Mouse (Mus musculus) forebrain, embryonic 15.5 days (tissue): ENCODE measurements around the gene Adal. TPM values are rescaled to one million over a fixed set of nuclear protein-coding genes. Genes with fewer than 3 reads are reported as not detected.

Experiments used
- ATAC-seq: fragments of 200-750 bp; cut with Nextera tagmentation; replicated peaks from 2 replicates; pipeline ENCODE4 v1.8.0; 2017; ENCODE audit warnings: mild to moderate bottlenecking, moderate TSS enrichment, moderate library complexity
- H3K27ac ChIP-seq: fragments of 300-500 bp; sonication (generic); replicated peaks from 2 replicates; pipeline ENCODE4 v1.5.1; 2015; ENCODE audit warnings: mild to moderate bottlenecking, inconsistent platforms
- H3K27me3 ChIP-seq: fragments of 300-500 bp; sonication (generic); 2 replicates; pipeline ENCODE4 v1.6.1; 2015; ENCODE audit warnings: inconsistent platforms
- H3K36me3 ChIP-seq: fragments of 300-500 bp; sonication (generic); 2 replicates; pipeline ENCODE4 v1.6.1; 2015; ENCODE audit warnings: mild to moderate bottlenecking, inconsistent platforms
- H3K4me1 ChIP-seq: fragments of 300-500 bp; sonication (generic); 2 replicates; pipeline ENCODE4 v1.6.1; 2015; ENCODE audit warnings: inconsistent platforms
- H3K4me2 ChIP-seq: fragments of 300-500 bp; sonication (generic); replicated peaks from 2 replicates; pipeline ENCODE4 v1.6.1; 2015; ENCODE audit warnings: mild to moderate bottlenecking, inconsistent platforms
- H3K4me3 ChIP-seq: fragments of 300-500 bp; sonication (generic); 2 replicates; pipeline ENCODE4 v1.5.1; 2015; ENCODE audit warnings: mild to moderate bottlenecking, inconsistent platforms
- H3K9ac ChIP-seq: fragments of 300-500 bp; sonication (generic); replicated peaks from 2 replicates; pipeline ENCODE4 v1.6.1; 2015; ENCODE audit warnings: mild to moderate bottlenecking, inconsistent platforms
- H3K9me3 ChIP-seq: fragments of 300-500 bp; sonication (generic); 2 replicates; pipeline ENCODE4 v1.6.1; 2016; ENCODE audit warnings: inconsistent platforms
- WGBS: fragments of 180-500 bp; shearing (Covaris S2); methylation state at CpG from one replicate; pipeline ENCODE4 v1.1.7; 2015; ENCODE audit warnings: mixed read lengths; 5-methylcytosine and 5-hydroxymethylcytosine counted together
- polyA plus RNA-seq: library from polyadenylated mRNA; unstranded; fragments of >200 nt; fragmentation: Nextera tagmentation; extraction: Ambion mirVana; gene quantifications from 2 replicates; pipeline ENCODE4 v1.2.1, GENCODE M21; 2015

Gene Adal
- polyA plus RNA-seq, 1 experiment from 2014 or later = 36.9 TPM

DNA sequence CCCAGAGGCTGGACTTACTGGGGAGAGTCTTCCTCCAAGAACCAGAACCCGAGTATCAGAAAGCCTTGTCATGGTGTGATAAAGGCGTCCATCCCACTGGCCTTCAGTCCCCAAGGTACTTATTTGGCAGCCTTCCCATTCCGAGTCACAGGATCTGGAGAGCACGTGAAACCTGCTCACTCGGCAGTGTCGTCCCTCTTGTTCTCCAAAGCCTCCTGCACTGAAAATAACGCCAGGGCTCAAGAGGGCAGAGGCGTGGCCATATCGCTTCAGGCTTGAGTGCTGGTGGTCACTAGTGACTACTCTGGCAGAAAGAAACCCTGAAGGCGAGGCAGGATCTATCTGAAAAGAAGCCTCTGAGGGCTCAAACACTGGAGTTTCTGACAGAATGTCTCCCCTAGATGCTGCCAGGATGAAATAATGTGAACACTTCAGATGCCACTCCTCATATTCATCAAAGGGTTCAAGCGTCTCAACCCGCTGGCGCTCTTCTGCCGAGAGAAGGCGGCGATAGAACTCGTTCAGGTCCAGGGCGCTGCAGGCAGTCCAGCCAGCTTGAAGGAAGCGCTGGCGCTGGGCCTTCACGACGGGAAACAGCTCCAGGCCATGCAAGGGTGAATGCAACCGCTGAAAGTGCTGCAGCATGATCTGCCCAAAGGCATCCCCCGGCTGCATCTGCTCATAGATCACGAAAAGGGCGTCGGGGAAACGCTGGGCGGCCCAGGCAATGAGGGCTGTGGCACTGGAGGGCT, 786 bp upstream of the Adal start:
- H3K4me2 ChIP-seq = peak overlapping the region; percentile 85
- no peaks in the 10 kb centered on the region for H3K9me3 ChIP-seq
- 51% methylated on average over 29 of the region's 29 CpGs for WGBS
- H3K36me3 ChIP-seq = peaks cover 19% of the 10 kb centered on the region
- H3K27ac ChIP-seq = peak overlapping the region; percentile 100
- H3K9ac ChIP-seq = peak overlapping the region; percentile 93
- H3K4me3 ChIP-seq = peak overlapping the region; percentile 83
- ATAC-seq = no peak
- peaks cover 41% of the 10 kb centered on the region for H3K4me1 ChIP-seq
- no peaks in the 10 kb centered on the region for H3K27me3 ChIP-seq

DNA sequence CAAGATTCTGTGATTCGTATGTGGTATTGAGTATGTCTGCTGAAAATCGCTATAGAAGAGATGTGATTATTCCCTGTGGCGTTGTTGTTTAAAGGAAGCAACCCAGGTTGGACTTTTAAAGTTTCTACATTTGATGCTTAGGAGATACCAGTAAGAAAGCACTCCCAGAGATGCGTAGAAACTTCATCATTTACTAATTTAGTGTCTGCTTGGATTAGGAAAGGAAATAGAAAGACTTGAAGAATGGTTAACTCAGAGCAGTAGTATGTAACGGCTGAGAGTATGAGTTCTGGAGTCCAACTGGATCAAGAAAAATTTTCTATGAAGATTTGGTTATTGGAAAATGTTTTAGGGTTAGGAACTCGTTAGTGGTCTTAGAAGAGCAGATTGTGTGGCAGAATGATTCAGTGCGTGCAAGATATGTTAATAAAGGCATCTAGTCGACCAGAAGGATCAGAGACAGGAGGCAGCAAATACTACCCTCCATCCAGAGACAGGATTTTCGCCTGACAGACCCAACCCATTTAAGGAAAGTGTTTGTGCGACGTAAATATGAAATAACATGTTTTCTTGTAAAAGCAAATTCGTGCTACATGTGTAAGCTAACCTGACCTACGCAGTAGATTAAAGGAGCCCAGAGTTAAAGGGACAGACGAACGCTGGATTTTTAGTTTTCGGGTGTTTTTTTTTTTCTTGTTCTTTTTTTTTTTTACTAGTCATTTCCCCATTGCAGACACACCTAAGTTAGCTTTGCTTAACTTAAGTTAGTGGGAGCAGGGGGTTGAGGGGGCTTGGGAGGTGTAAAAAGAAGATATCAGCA, 1.2 kb downstream of the Adal start:
- no peaks in the 10 kb centered on the region for H3K9me3 ChIP-seq
- peak overlapping the region; percentile 83 for H3K4me3 ChIP-seq
- ATAC-seq = no peak
- no peaks in the 10 kb centered on the region for H3K27me3 ChIP-seq
- H3K4me1 ChIP-seq = peaks cover 41% of the 10 kb centered on the region
- 65% methylated on average over 16 of the region's 16 CpGs for WGBS
- H3K4me2 ChIP-seq = peak overlapping the region; percentile 85
- H3K36me3 ChIP-seq = peaks cover 22% of the 10 kb centered on the region
- H3K27ac ChIP-seq = peak overlapping the region; percentile 100
- H3K9ac ChIP-seq = peak overlapping the region; percentile 93

DNA sequence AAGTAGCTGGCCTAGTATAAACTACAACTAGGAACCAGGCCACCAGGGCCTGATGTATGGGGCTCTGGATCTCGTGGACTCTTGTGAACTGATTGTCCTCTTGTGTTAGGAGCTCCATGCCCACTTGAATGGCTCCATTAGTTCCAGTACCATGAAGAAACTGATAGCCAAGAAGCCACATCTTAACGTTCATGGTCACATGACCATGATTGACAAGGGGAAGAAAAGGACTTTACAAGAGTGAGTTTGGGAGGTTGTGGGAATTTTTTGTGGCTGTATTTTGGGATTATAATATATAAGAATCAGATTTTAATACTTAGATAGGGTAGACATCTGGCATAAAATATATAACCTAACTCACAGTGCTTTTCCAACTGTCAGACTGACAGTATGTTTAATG, 2.2 kb downstream of the Adal start:
- Histone ChIP-seq H3K4me2 (no peak overlapping the region), H3K4me3 (no peak overlapping the region), H3K27me3 (no peaks in the 10 kb centered on the region), H3K9ac (no peak overlapping the region), H3K9me3 (no peaks in the 10 kb centered on the region), H3K4me1 (peaks cover 37% of the 10 kb centered on the region), H3K36me3 (peaks cover 22% of the 10 kb centered on the region; the same call in 1 of the 2 replicates), H3K27ac (no peak overlapping the region)
- WGBS = 55% methylated on average over 2 of the region's 2 CpGs
- ATAC-seq = no peak

DNA sequence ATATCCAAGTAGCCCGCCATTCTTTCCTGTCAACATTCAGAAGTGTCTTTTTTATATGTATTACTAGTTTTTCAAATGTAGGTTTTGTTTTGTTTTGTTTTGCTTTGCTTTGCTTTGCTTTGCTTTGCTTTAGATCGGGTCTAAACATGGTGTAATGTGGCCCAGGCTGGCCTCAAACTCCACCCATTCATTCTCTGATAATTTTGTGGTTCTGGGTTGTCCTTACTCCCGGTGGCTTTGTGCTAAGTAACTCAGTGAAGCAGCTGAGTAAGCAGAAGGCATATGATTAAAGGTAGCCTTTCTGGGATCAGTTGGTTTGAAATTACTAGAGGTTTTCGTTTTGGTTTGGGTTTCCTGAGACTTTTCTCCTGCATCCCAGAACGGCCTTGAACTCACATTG, 9.5 kb downstream of the Adal start:
- H3K9ac ChIP-seq = no peak overlapping the region
- no peak overlapping the region for H3K4me2 ChIP-seq
- peaks cover 32% of the 10 kb centered on the region for H3K36me3 ChIP-seq
- H3K4me3 ChIP-seq = no peak overlapping the region
- no peaks in the 10 kb centered on the region for H3K4me1 ChIP-seq
- H3K27ac ChIP-seq = no peak overlapping the region
- no peak for ATAC-seq
- no peaks in the 10 kb centered on the region for H3K27me3 ChIP-seq
- no peaks in the 10 kb centered on the region for H3K9me3 ChIP-seq
- 87% methylated on average over 5 of the region's 5 CpGs for WGBS

- no peak for ATAC-seq
- H3K4me3 ChIP-seq = no peak overlapping the region
- H3K4me2 ChIP-seq = no peak overlapping the region
- no peak overlapping the region for H3K9ac ChIP-seq
- no peaks in the 10 kb centered on the region for H3K4me1 ChIP-seq
- no peak overlapping the region for H3K27ac ChIP-seq
- peaks cover 46% of the 10 kb centered on the region for H3K36me3 ChIP-seq
- 81% methylated on average over 3 of the region's 3 CpGs for WGBS
- no peaks in the 10 kb centered on the region for H3K27me3 ChIP-seq
- no peaks in the 10 kb centered on the region for H3K9me3 ChIP-seq
Observed at GRCm38 (mm10) chr2:121153100-121153499, 12.9 kb downstream of the Adal start.

DNA sequence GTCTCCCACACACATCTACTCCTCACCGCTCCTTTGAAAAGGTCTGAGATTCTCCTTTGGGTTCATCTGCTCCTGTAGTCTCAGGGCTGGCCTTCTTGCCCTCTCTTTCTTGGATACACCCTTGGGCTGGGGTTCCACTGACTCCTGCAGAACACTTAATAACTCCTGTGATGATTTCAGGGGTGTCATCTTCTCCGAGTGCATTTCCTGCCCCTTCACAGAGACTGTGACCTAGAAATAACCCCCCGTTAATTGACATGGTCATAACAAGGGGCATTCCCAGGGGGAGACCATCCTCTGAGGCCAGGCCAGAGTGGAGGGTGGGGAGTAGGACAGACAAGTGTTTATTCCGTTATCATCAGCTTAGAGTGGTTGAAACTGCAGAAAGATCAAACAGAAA, 28.9 kb downstream of the Adal start:
- H3K27me3 ChIP-seq = no peaks in the 10 kb centered on the region
- H3K9me3 ChIP-seq = no peaks in the 10 kb centered on the region
- peaks cover 36% of the 10 kb centered on the region for H3K4me1 ChIP-seq
- H3K27ac ChIP-seq = no peak overlapping the region
- H3K4me3 ChIP-seq = peak overlapping the region; percentile 88
- peaks cover 30% of the 10 kb centered on the region for H3K36me3 ChIP-seq
- no peak for ATAC-seq
- peak overlapping the region; percentile 93 for H3K9ac ChIP-seq
- 61% methylated on average over 4 of the region's 4 CpGs for WGBS
- peak overlapping the region; percentile 87 for H3K4me2 ChIP-seq

DNA sequence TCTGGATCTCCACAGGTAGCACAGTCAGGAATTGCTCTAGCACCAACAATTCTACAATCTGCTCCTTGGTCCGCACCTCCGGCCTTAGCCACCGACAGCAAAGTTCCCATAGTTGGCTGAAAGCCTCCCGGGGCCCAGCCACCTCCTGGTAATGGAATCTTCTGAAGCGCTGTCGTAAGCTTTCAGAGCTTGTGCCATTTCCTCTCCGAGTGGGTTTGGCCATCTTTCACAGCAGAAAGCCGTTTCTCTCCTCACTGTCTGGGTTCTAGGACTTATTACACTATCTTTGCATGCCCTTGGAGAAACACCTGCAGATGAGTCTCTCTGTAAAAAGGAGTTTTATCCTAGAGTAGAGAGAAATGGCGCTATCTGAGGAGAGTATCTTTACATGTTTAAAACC, 29.7 kb downstream of the Adal start:
- WGBS = 5% methylated on average over 9 of the region's 9 CpGs
- Histone ChIP-seq H3K27me3 (no peaks in the 10 kb centered on the region), H3K36me3 (peaks cover 29% of the 10 kb centered on the region; the same call in 1 of the 2 replicates), H3K4me3 (peak overlapping the region; percentile 88), H3K9ac (peak overlapping the region; percentile 93), H3K4me2 (peak overlapping the region; percentile 87), H3K27ac (no peak overlapping the region), H3K4me1 (peaks cover 36% of the 10 kb centered on the region), H3K9me3 (no peaks in the 10 kb centered on the region)
- no peak for ATAC-seq

GRCm38 (mm10) chr2:121170481-121170971, 30.3 kb downstream of the Adal start, which contains the start of gene Tubgcp4:
Gene Tubgcp4 (plus strand): TSS chr2:121170654.
- peak within 1 kb of the TSS; percentile 93 for H3K9ac ChIP-seq
- H3K4me2 ChIP-seq = peak within 1 kb of the TSS; percentile 87
- peak; percentile 77; the same call in 1 of the 2 replicates for ATAC-seq
- under 1% methylated on average over 38 of the region's 38 CpGs for WGBS
- peak within 1 kb of the TSS; percentile 88 for H3K4me3 ChIP-seq
- H3K9me3 ChIP-seq = no peaks in the 10 kb centered on the region
- H3K36me3 ChIP-seq = peaks cover 33% of the 10 kb centered on the region
- peak within 1 kb of the TSS; percentile 87 for H3K27ac ChIP-seq
- H3K27me3 ChIP-seq = no peaks in the 10 kb centered on the region
- H3K4me1 ChIP-seq = peaks cover 36% of the 10 kb centered on the region

GRCm38 (mm10) chr2:121170980-121171742, 30.9 kb downstream of the Adal start, which contains the start of gene Zscan29:
Gene Zscan29 (minus strand): TSS chr2:121171125.
- no peaks in the 10 kb centered on the region for H3K27me3 ChIP-seq
- H3K36me3 ChIP-seq = peaks cover 35% of the 10 kb centered on the region
- H3K9me3 ChIP-seq = no peaks in the 10 kb centered on the region
- H3K27ac ChIP-seq = peak within 1 kb of the TSS; percentile 87
- peak within 1 kb of the TSS; percentile 87 for H3K4me2 ChIP-seq
- H3K4me3 ChIP-seq = peak within 1 kb of the TSS; percentile 88
- peak within 1 kb of the TSS; percentile 93 for H3K9ac ChIP-seq
- WGBS = under 1% methylated on average over 66 of the region's 66 CpGs
- peaks cover 36% of the 10 kb centered on the region for H3K4me1 ChIP-seq
- peak; percentile 98 for ATAC-seq

DNA sequence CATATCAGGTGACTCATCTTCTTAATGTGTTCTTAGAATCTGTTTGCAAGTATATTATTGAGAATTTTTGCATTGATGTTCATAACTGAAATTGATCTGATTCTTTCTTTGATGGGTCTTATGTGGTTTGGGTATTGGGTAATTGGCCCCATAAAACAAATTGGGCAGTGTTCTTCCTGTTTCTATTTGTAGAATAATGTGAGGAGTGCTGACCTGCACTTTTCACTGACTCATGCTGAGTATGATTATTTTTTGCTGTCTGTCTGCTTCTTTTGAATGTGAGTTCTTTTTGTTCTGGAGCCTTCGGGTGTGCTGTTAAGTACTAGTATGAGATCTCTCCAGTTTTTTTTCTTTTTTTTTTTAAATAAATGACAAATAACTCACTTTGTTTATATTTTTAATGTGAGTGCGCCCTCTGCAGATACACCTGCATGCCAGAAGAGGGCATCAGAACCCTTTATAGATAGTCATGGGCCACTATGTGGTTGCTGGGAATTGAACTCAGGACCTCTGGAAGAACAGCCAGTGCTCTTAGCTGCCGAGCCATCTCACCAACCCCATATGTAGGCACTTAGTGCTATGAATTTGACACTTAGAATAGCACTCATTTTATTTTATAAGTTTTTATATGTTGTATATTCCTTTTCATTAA, 38.7 kb downstream of the Adal start:
- peaks cover 81% of the 10 kb centered on the region for H3K36me3 ChIP-seq

GRCm38 (mm10) chr2:121183431-121183830, 43.2 kb downstream of the Adal start:
- no peak overlapping the region for H3K4me2 ChIP-seq
- ATAC-seq = no peak

More for the DNA sequence above, 38.7 kb downstream of the Adal start:
- H3K9ac ChIP-seq = no peak overlapping the region
- H3K4me2 ChIP-seq = no peak overlapping the region
- no peak overlapping the region for H3K4me3 ChIP-seq
- no peaks in the 10 kb centered on the region for H3K27me3 ChIP-seq
- no peak overlapping the region for H3K27ac ChIP-seq
- ATAC-seq = no peak
- H3K4me1 ChIP-seq = no peaks in the 10 kb centered on the region
- H3K9me3 ChIP-seq = no peaks in the 10 kb centered on the region
- WGBS = 93% methylated on average over 3 of the region's 3 CpGs

More at GRCm38 (mm10) chr2:121183431-121183830, 43.2 kb downstream of the Adal start:
- H3K9me3 ChIP-seq = no peaks in the 10 kb centered on the region
- H3K9ac ChIP-seq = no peak overlapping the region
- peaks cover 74% of the 10 kb centered on the region for H3K36me3 ChIP-seq
- H3K27ac ChIP-seq = no peak overlapping the region
- H3K27me3 ChIP-seq = no peaks in the 10 kb centered on the region
- 92% methylated on average over 5 of the region's 5 CpGs for WGBS
- no peaks in the 10 kb centered on the region for H3K4me1 ChIP-seq
- H3K4me3 ChIP-seq = no peak overlapping the region
